Mouse (Mus musculus): ENCODE data around the gene Zfp638. TPM values are rescaled to one million over a fixed set of nuclear protein-coding genes. Genes with fewer than 3 reads are reported as not detected.

The Zfp638 gene
- polyA plus RNA-seq, 1 experiment: 124 TPM

- Histone ChIP-seq H3K27ac (ENCODE audit: insufficient read depth, low read length) (no peak overlapping the region), H3K4me1 (ENCODE audit: control insufficient read depth, insufficient read depth, low read length) (no peaks in the 10 kb centered on the region), H3K4me3 (ENCODE audit: insufficient read depth, low read length) (no peak overlapping the region)
- TF ChIP-seq CTCF (IDR thresholded peaks at IDR 0.05; ENCODE audit: borderline replicate concordance, insufficient read depth, low read length): no peak
- no peak for TF ChIP-seq POLR2A (IDR thresholded peaks at IDR 0.05; ENCODE audit: low read depth, low read length)
Measured at GRCm38 (mm10) chr6:83886789-83887188, 19.9 kb downstream of the Zfp638 start.

- Histone ChIP-seq H3K4me1 (ENCODE audit: control insufficient read depth, insufficient read depth, low read length) (no peaks in the 10 kb centered on the region), H3K27ac (ENCODE audit: insufficient read depth, low read length) (peak overlapping the region; percentile 81), H3K4me3 (ENCODE audit: insufficient read depth, low read length) (no peak overlapping the region)
- TF ChIP-seq CTCF (IDR thresholded peaks at IDR 0.05; ENCODE audit: borderline replicate concordance, insufficient read depth, low read length): no peak
- no peak for TF ChIP-seq POLR2A (IDR thresholded peaks at IDR 0.05; ENCODE audit: low read depth, low read length)
Measured at GRCm38 (mm10) chr6:83888802-83889201, 21.9 kb downstream of the Zfp638 start.

- Histone ChIP-seq H3K27ac (ENCODE audit: insufficient read depth, low read length) (no peak overlapping the region), H3K4me3 (ENCODE audit: insufficient read depth, low read length) (no peak overlapping the region), H3K4me1 (ENCODE audit: control insufficient read depth, insufficient read depth, low read length) (no peaks in the 10 kb centered on the region)
- TF ChIP-seq CTCF (IDR thresholded peaks at IDR 0.05; ENCODE audit: borderline replicate concordance, insufficient read depth, low read length): no peak
- TF ChIP-seq POLR2A (IDR thresholded peaks at IDR 0.05; ENCODE audit: low read depth, low read length): no peak
Measured at GRCm38 (mm10) chr6:83890281-83891015, 23.5 kb downstream of the Zfp638 start.

GRCm38 (mm10) chr6:83891251-83891650 is 24.3 kb downstream of the Zfp638 start:
- H3K4me1 ChIP-seq (ENCODE audit: control insufficient read depth, insufficient read depth, low read length): no peaks in the 10 kb centered on the region
- no peak overlapping the region for H3K4me3 ChIP-seq (ENCODE audit: insufficient read depth, low read length)
- TF ChIP-seq POLR2A (IDR thresholded peaks at IDR 0.05; ENCODE audit: low read depth, low read length) (no peak), CTCF (IDR thresholded peaks at IDR 0.05; ENCODE audit: borderline replicate concordance, insufficient read depth, low read length) (no peak)
- H3K27ac ChIP-seq (ENCODE audit: insufficient read depth, low read length): no peak overlapping the region

GRCm38 (mm10) chr6:83891687-83892086 is 24.8 kb downstream of the Zfp638 start:
- Histone ChIP-seq H3K4me1 (ENCODE audit: control insufficient read depth, insufficient read depth, low read length) (no peaks in the 10 kb centered on the region), H3K27ac (ENCODE audit: insufficient read depth, low read length) (no peak overlapping the region), H3K4me3 (ENCODE audit: insufficient read depth, low read length) (no peak overlapping the region)
- TF ChIP-seq POLR2A (IDR thresholded peaks at IDR 0.05; ENCODE audit: low read depth, low read length): no peak
- no peak for TF ChIP-seq CTCF (IDR thresholded peaks at IDR 0.05; ENCODE audit: borderline replicate concordance, insufficient read depth, low read length)

GRCm38 (mm10) chr6:83893086-83893485 is 26.2 kb downstream of the Zfp638 start:
- Histone ChIP-seq H3K4me3 (ENCODE audit: insufficient read depth, low read length) (no peak overlapping the region), H3K4me1 (ENCODE audit: control insufficient read depth, insufficient read depth, low read length) (no peaks in the 10 kb centered on the region), H3K27ac (ENCODE audit: insufficient read depth, low read length) (no peak overlapping the region)
- no peak for TF ChIP-seq POLR2A (IDR thresholded peaks at IDR 0.05; ENCODE audit: low read depth, low read length)
- no peak for TF ChIP-seq CTCF (IDR thresholded peaks at IDR 0.05; ENCODE audit: borderline replicate concordance, insufficient read depth, low read length)

- Histone ChIP-seq H3K27ac (ENCODE audit: insufficient read depth, low read length) (no peak overlapping the region), H3K4me1 (ENCODE audit: control insufficient read depth, insufficient read depth, low read length) (no peaks in the 10 kb centered on the region), H3K4me3 (ENCODE audit: insufficient read depth, low read length) (no peak overlapping the region)
- no peak for TF ChIP-seq POLR2A (IDR thresholded peaks at IDR 0.05; ENCODE audit: low read depth, low read length)
Measured at GRCm38 (mm10) chr6:83893584-83893983, 26.7 kb downstream of the Zfp638 start.

GRCm38 (mm10) chr6:83899142-83899541 is 32.2 kb downstream of the Zfp638 start:
- Histone ChIP-seq H3K4me1 (ENCODE audit: control insufficient read depth, insufficient read depth, low read length) (no peaks in the 10 kb centered on the region), H3K27ac (ENCODE audit: insufficient read depth, low read length) (no peak overlapping the region), H3K4me3 (ENCODE audit: insufficient read depth, low read length) (no peak overlapping the region)
- TF ChIP-seq CTCF (IDR thresholded peaks at IDR 0.05; ENCODE audit: borderline replicate concordance, insufficient read depth, low read length) (no peak), POLR2A (IDR thresholded peaks at IDR 0.05; ENCODE audit: low read depth, low read length) (no peak)

GRCm38 (mm10) chr6:83905276-83905675 is 38.4 kb downstream of the Zfp638 start:
- no peak for TF ChIP-seq CTCF (IDR thresholded peaks at IDR 0.05; ENCODE audit: borderline replicate concordance, insufficient read depth, low read length)
- no peak for TF ChIP-seq POLR2A (IDR thresholded peaks at IDR 0.05; ENCODE audit: low read depth, low read length)
- Histone ChIP-seq H3K4me1 (ENCODE audit: control insufficient read depth, insufficient read depth, low read length) (no peaks in the 10 kb centered on the region), H3K27ac (ENCODE audit: insufficient read depth, low read length) (no peak overlapping the region), H3K4me3 (ENCODE audit: insufficient read depth, low read length) (no peak overlapping the region)

- Histone ChIP-seq H3K4me3 (ENCODE audit: insufficient read depth, low read length) (no peak overlapping the region), H3K27ac (ENCODE audit: insufficient read depth, low read length) (no peak overlapping the region), H3K4me1 (ENCODE audit: control insufficient read depth, insufficient read depth, low read length) (no peaks in the 10 kb centered on the region)
- TF ChIP-seq CTCF (IDR thresholded peaks at IDR 0.05; ENCODE audit: borderline replicate concordance, insufficient read depth, low read length) (no peak), POLR2A (IDR thresholded peaks at IDR 0.05; ENCODE audit: low read depth, low read length) (no peak)
Measured at GRCm38 (mm10) chr6:83906659-83907058, 39.8 kb downstream of the Zfp638 start.

Measured in embryonic fibroblast, embryonic 13.5 days (primary cell).